Mouse (Mus musculus): ENCODE data around the gene Eda2r. TPM values are rescaled to one million over a fixed set of nuclear protein-coding genes. Genes with fewer than 3 reads are reported as not detected.

Gene Eda2r
- total and polyA plus RNA-seq, 3 experiments, result 0.13 to 0.21 TPM; not detected in 1

- dilution Hi-C loops (cut with MboI; ENCODE audit: extremely low pct_ligation_motif_present, extremely low pct_unique_long_range_greater_than_20kb, low sequenced_read_pairs) (no loop called here), in situ Hi-C loops (cut with MboI; ENCODE audit: low pct_ligation_motif_present, low pct_unique_long_range_greater_than_20kb, low sequenced_read_pairs) (no loop called here)
- Histone ChIP-seq H3K4me1 (ENCODE audit: control insufficient read depth in 1 of 2, insufficient read depth in 2 of 2) (no peaks in the 10 kb centered on the region), H3K27ac (ENCODE audit: insufficient read depth, low read depth) (no peak overlapping the region), H3K4me3 (replicated peaks in 1 of 3; ENCODE audit: low read depth in 2 of 3, low read length in 2 of 3, poor library complexity in 1 of 3) (no peak overlapping the region), H3K36me3 (replicated peaks in 1 of 2; ENCODE audit: control insufficient read depth in 1 of 2, insufficient read depth in 1 of 2, low read length in 1 of 2) (no peaks in the 10 kb centered on the region), H3K4me2 (ENCODE audit: insufficient read depth, low read depth, poor library complexity, severe bottlenecking) (no peak overlapping the region), H3K79me2 (replicated peaks; ENCODE audit: control insufficient read depth, extremely low read depth, insufficient read depth, poor library complexity, severe bottlenecking) (no peaks in the 10 kb centered on the region), H3K9ac (ENCODE audit: insufficient read depth, low read depth) (no peak overlapping the region), H3K9me3 (replicated peaks; ENCODE audit: low read length) (peaks cover 8% of the 10 kb centered on the region), H3K27me3 (replicated peaks) (no peaks in the 10 kb centered on the region)
- TF ChIP-seq SMC3 (IDR thresholded peaks at IDR 0.05; ENCODE audit: low read depth, low read length) (no peak), MAX (IDR thresholded peaks at IDR 0.05; ENCODE audit: low read length) (no peak), MEF2A (IDR thresholded peaks at IDR 0.05; ENCODE audit: borderline replicate concordance, low read depth, low read length) (no peak), MYC (IDR thresholded peaks at IDR 0.05; ENCODE audit: low read depth, low read length) (no peak)
- DNase-seq (ENCODE audit: extremely low read depth), result no peak
Observed at GRCm38 (mm10) chrX:97378076-97378475, 1.1 kb upstream of the Eda2r start.

DNA sequence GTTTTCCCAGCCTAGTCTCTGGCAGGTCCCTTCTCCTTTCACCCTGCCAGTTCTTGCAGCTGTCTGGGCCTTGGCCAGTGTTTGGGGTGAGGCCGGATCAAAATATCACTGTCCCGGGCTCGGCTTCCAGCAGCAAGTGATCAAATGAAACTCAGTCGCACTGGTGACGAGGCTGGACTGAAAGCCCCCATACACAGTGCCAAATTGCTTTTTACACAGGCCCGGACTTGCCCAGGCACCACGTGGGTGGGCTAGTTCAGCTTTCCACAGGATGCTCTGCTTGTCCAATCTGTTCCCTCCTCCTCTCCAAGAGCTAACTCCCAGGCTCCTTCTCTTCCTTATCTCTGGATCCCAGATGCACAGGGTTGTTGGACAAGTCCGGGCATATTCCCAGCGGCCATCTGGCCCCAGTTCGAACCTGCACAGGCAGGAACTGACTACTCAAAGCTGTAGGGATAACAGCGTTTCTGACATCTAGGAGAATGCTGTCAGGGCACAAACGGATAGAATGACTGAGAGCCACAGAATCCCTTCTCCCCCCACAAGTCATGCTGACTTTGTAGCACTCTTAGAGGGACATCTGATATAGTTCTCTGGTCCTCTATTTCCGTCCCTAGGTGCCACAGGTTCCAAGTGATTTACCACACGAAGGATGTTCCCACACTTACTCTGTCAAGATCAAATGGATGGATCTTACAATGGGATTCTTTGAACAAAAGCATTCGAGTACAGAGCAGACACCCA is 523 bp downstream of the Eda2r start:
- H3K4me2 ChIP-seq (ENCODE audit: insufficient read depth, low read depth, poor library complexity, severe bottlenecking), result no peak overlapping the region
- dilution Hi-C loops (cut with MboI; ENCODE audit: extremely low pct_ligation_motif_present, extremely low pct_unique_long_range_greater_than_20kb, low sequenced_read_pairs), result no loop called here
- DNase-seq (ENCODE audit: extremely low read depth), result no peak
- in situ Hi-C loops (cut with MboI; ENCODE audit: low pct_ligation_motif_present, low pct_unique_long_range_greater_than_20kb, low sequenced_read_pairs), result no loop called here
- peaks cover 8% of the 10 kb centered on the region for H3K9me3 ChIP-seq (replicated peaks; ENCODE audit: low read length)
- no peaks in the 10 kb centered on the region for H3K27me3 ChIP-seq (replicated peaks)
- H3K79me2 ChIP-seq (replicated peaks; ENCODE audit: control insufficient read depth, extremely low read depth, insufficient read depth, poor library complexity, severe bottlenecking), result no peaks in the 10 kb centered on the region
- H3K36me3 ChIP-seq (replicated peaks in 1 of 2; ENCODE audit: control insufficient read depth in 1 of 2, insufficient read depth in 1 of 2, low read length in 1 of 2), result no peaks in the 10 kb centered on the region
- no peak overlapping the region for H3K4me3 ChIP-seq (replicated peaks in 1 of 3; ENCODE audit: low read depth in 2 of 3, low read length in 2 of 3, poor library complexity in 1 of 3)
- TF ChIP-seq BHLHE40 (IDR thresholded peaks at IDR 0.05; ENCODE audit: low read depth, low read length) (no peak), HCFC1 (IDR thresholded peaks at IDR 0.05; ENCODE audit: low read depth, low read length) (no peak), NRF1 (IDR thresholded peaks at IDR 0.05; ENCODE audit: low read depth, low read length) (no peak)
- no peak overlapping the region for H3K9ac ChIP-seq (ENCODE audit: insufficient read depth, low read depth)
- no peak overlapping the region for H3K27ac ChIP-seq (ENCODE audit: insufficient read depth, low read depth)
- H3K4me1 ChIP-seq (ENCODE audit: control insufficient read depth in 1 of 2, insufficient read depth in 2 of 2), result no peaks in the 10 kb centered on the region

GRCm38 (mm10) chrX:97372826-97373225 is 4.2 kb downstream of the Eda2r start:
- H3K27me3 ChIP-seq (replicated peaks), result no peaks in the 10 kb centered on the region

More at GRCm38 (mm10) chrX:97372826-97373225, 4.2 kb downstream of the Eda2r start:
- TF ChIP-seq TCF12 (IDR thresholded peaks at IDR 0.05; ENCODE audit: low read depth, low read length), result no peak
- TF ChIP-seq TBP (conservative IDR thresholded peaks at IDR 0.05; ENCODE audit: low read depth, low read length), result no peak
- TF ChIP-seq USF2 (conservative IDR thresholded peaks at IDR 0.05; ENCODE audit: low read depth, low read length), result no peak
- no peak for TF ChIP-seq ZC3H11A (IDR thresholded peaks at IDR 0.05; ENCODE audit: low read depth, low read length)
- no peak for TF ChIP-seq GABPA (IDR thresholded peaks at IDR 0.05; ENCODE audit: insufficient replicate concordance, low read depth, low read length)
- no peak for TF ChIP-seq NRF1 (IDR thresholded peaks at IDR 0.05; ENCODE audit: low read depth, low read length)
- TF ChIP-seq JUN (IDR thresholded peaks at IDR 0.05; ENCODE audit: insufficient read depth, low read depth, low read length), result no peak
- TF ChIP-seq MAFK (IDR thresholded peaks at IDR 0.05; ENCODE audit: insufficient replicate concordance, low read length), result no peak
- TF ChIP-seq ETS1 (conservative IDR thresholded peaks at IDR 0.05; ENCODE audit: low read depth, low read length), result no peak
- no peak for TF ChIP-seq ZKSCAN1 (IDR thresholded peaks at IDR 0.05; ENCODE audit: borderline replicate concordance, low read depth, low read length)
- no peak for TF ChIP-seq CHD2 (IDR thresholded peaks at IDR 0.05; ENCODE audit: low read length)
- no peak for TF ChIP-seq POLR2A (IDR thresholded peaks at IDR 0.05; ENCODE audit: low read depth, low read length)
- no peak for TF ChIP-seq RCOR1 (conservative IDR thresholded peaks at IDR 0.05; ENCODE audit: low read depth, low read length)
- no peak for TF ChIP-seq UBTF (IDR thresholded peaks at IDR 0.05; ENCODE audit: low read depth, low read length)
- no peak for TF ChIP-seq RAD21 (IDR thresholded peaks at IDR 0.05; ENCODE audit: low read depth, low read length)
- H3K79me2 ChIP-seq (replicated peaks; ENCODE audit: control insufficient read depth, extremely low read depth, insufficient read depth, poor library complexity, severe bottlenecking), result no peaks in the 10 kb centered on the region
- no peaks in the 10 kb centered on the region for H3K36me3 ChIP-seq (replicated peaks in 1 of 2; ENCODE audit: control insufficient read depth in 1 of 2, insufficient read depth in 1 of 2, low read length in 1 of 2)
- H3K9ac ChIP-seq (ENCODE audit: insufficient read depth, low read depth), result no peak overlapping the region
- H3K9me3 ChIP-seq (replicated peaks; ENCODE audit: low read length), result peaks cover 8% of the 10 kb centered on the region
- DNase-seq (ENCODE audit: extremely low read depth), result no peak
- in situ Hi-C loops (cut with MboI; ENCODE audit: low pct_ligation_motif_present, low pct_unique_long_range_greater_than_20kb, low sequenced_read_pairs), result no loop called here
- no peak overlapping the region for H3K27ac ChIP-seq (ENCODE audit: insufficient read depth, low read depth)
- dilution Hi-C loops (cut with MboI; ENCODE audit: extremely low pct_ligation_motif_present, extremely low pct_unique_long_range_greater_than_20kb, low sequenced_read_pairs), result no loop called here
- H3K4me2 ChIP-seq (ENCODE audit: insufficient read depth, low read depth, poor library complexity, severe bottlenecking), result no peak overlapping the region
- no peaks in the 10 kb centered on the region for H3K4me1 ChIP-seq (ENCODE audit: control insufficient read depth in 1 of 2, insufficient read depth in 2 of 2)
- no peak overlapping the region for H3K4me3 ChIP-seq (replicated peaks in 1 of 3; ENCODE audit: low read depth in 2 of 3, low read length in 2 of 3, poor library complexity in 1 of 3)
